Mouse (Mus musculus) heart, postnatal 0 days (tissue): ENCODE results near the gene Aptx.

Experiments used
- CTCF ChIP-seq: IDR thresholded peaks from 2 replicates; pipeline ENCODE4 v1.5.1; 2016; ENCODE audit warnings: antibody characterized with exemption, control low read depth, low read depth
- EP300 ChIP-seq: IDR thresholded peaks from 2 replicates; pipeline ENCODE4 v1.6.1; 2016; ENCODE audit warnings: antibody characterized with exemption, low read depth

DNA sequence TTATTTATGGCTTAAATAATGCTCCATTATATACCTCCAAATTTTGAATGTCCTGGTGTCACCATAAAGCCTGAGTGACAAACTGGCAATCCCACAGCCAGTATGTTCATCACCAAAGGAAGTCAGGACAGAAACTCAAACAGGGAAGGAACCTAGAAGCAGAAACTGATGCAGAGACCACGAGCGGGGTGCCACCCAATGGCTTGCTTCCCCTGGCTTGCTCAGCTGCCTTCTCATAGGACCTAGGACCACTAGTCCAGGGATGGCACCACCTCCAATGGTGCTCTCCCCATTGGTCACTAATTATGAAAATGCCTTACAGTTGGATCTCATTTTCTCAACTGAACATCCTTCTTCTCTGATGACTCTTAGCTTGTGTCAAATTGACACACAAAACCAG lies 19.7 kb downstream of the Aptx start:
- no peak for TF ChIP-seq EP300
- TF ChIP-seq CTCF, result no peak
